Mouse (Mus musculus) spleen, adult 2 months (tissue): ENCODE results near the gene Gm49388.

ENCODE experiments used
- CTCF ChIP-seq: fragments of 200-500 bp; IDR thresholded peaks from 2 replicates; pipeline ENCODE4 v1.5.1; 2011; ENCODE audit warnings: mild to moderate bottlenecking, inconsistent platforms; ENCODE audit not compliant: insufficient read depth, insufficient read length, insufficient replicate concordance; ENCODE audit errors: extremely low read depth
- POLR2A ChIP-seq: fragments of 200-500 bp; IDR thresholded peaks from 2 replicates; pipeline ENCODE4 v1.6.1; 2011; ENCODE audit warnings: low read depth, low read length, inconsistent platforms

GRCm38 (mm10) chr7:127815954-127816821 lies 30.8 kb downstream of the Gm49388 start:
- no peak for TF ChIP-seq POLR2A
- no peak for TF ChIP-seq CTCF
